Mouse (Mus musculus): ENCODE results near the gene Auts2. TPM values are rescaled to one million over a fixed set of nuclear protein-coding genes. Genes with fewer than 3 reads are reported as not detected.

The Auts2 gene
- polyA plus RNA-seq, 1 experiment from 2014 or later = 1.0 TPM

DNA sequence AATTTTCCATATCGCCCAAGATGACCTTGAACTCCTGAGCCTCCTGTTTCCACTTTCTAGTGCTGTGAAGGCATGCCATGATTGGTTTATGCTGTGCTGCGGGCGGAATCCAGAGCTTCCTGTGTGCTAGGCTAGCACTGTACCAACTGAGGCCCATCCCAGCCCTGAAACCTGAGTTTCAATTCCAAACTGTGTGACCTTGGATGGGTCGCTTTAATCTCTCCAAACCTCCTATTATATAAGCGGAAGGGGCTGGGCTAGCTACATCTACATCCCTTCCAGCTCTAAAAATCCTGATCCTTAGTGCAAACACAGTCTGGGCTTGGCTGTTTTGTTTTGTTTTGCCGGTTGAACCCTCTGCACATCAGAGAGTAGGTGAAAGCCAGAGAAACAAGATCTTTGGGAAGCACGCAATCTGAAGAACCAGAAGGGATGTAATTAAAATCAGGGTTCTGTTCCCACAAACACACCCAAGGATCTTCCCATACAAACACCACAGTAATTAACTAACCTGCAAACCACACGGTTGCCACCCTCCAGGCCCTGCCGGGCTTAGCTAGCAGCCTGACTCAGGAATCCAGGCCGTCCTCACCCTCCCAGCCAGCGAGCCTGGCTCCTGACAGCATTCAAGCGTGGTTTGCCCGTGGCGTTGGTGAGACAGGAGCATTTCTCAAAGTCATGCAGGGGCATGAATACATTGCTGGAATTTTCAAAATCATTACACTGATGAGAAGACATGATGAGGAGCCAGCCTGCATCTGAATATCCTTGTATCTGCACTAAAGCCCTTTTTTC is 985.4 kb downstream of the Auts2 start:
- no peak overlapping the region for H3K9ac ChIP-seq (replicated peaks)
- H3K4me3 ChIP-seq (ENCODE audit: low read depth, low read length) = no peak overlapping the region
- no peak for DNase-seq
- no peaks in the 10 kb centered on the region for H3K9me3 ChIP-seq (ENCODE audit: low read length)
- H3K4me2 ChIP-seq (ENCODE audit: low read depth, low read length) = no peak overlapping the region
- 70% methylated on average over 14 of the region's 14 CpGs for WGBS (ENCODE audit: insufficient replicate concordance)
- no peaks in the 10 kb centered on the region for H3K4me1 ChIP-seq (ENCODE audit: insufficient read depth)
- TF ChIP-seq CTCF (IDR thresholded peaks at IDR 0.05; ENCODE audit: low read depth) (no peak), EP300 (IDR thresholded peaks at IDR 0.05; ENCODE audit: low read depth) (no peak)
- H3K36me3 ChIP-seq (replicated peaks; ENCODE audit: insufficient read depth, low read length) = no peaks in the 10 kb centered on the region
- H3K27me3 ChIP-seq (ENCODE audit: insufficient read depth, low read length) = no peaks in the 10 kb centered on the region
- no peak overlapping the region for H3K27ac ChIP-seq (ENCODE audit: low read depth)
- no peak for ATAC-seq

DNA sequence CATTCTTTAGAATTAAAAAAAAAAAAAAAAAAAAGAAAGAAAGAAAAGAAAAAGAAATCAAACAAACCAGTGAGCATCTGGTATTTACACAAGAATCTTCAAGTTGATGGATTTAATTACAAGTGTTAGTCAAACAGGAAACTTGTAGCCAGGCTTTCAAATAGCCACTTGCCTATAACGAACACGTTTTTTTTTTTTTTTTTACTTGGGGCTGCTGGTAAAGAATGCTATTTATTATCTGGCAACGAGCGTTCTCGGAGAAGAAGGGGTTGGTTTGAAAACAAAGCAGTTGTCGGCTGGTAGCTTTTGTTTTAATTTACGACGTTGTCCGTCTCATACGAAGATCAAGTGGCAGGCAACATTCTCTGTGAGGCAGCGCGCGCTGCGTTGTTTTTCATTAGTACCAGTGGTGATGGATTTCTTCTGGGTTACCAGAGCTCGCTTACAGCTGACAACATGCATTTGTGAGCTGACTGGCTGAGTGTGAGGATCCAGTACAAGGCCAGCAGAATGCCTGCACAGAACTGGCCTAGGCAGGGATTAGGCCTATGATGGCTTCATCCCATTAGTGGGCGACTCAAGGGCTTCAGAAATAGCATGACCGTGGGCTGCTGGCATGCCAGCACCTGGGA is 994.1 kb downstream of the Auts2 start:
- Histone ChIP-seq H3K9me3 (ENCODE audit: low read length) (no peaks in the 10 kb centered on the region), H3K4me3 (ENCODE audit: low read depth, low read length) (no peak overlapping the region), H3K27me3 (ENCODE audit: insufficient read depth, low read length) (no peaks in the 10 kb centered on the region), H3K4me2 (ENCODE audit: low read depth, low read length) (no peak overlapping the region), H3K9ac (replicated peaks) (no peak overlapping the region), H3K4me1 (ENCODE audit: insufficient read depth) (no peaks in the 10 kb centered on the region), H3K36me3 (replicated peaks; ENCODE audit: insufficient read depth, low read length) (no peaks in the 10 kb centered on the region), H3K27ac (ENCODE audit: low read depth) (no peak overlapping the region)
- TF ChIP-seq CTCF (IDR thresholded peaks at IDR 0.05; ENCODE audit: low read depth) (no peak), EP300 (IDR thresholded peaks at IDR 0.05; ENCODE audit: low read depth) (no peak)
- no peak for ATAC-seq
- 52% methylated on average over 17 of the region's 17 CpGs for WGBS (ENCODE audit: insufficient replicate concordance)
- no peak for DNase-seq

DNA sequence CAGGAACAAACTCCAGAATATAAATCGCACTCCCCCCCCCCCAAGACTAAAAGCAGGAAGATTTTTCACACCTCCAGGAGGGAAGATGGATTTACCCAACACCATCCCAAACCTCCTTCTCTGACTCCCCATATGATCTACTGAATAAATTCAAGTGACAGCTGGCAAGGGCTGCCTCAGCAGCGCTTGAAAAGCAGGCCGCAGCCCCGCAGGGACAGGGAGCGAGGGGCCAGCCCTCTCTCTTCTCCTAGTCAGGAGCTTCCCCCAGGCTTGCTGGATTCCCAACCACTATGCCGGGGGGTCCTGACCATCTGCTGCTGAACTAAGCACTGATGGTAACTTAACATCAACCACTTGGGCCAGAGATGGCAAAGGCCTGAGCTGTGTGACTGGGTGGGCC is 995.2 kb downstream of the Auts2 start:
- H3K27ac ChIP-seq (ENCODE audit: low read depth) = no peak overlapping the region
- WGBS (ENCODE audit: insufficient replicate concordance) = 86% methylated on average over 6 of the region's 6 CpGs
- no peak for ATAC-seq

GRCm38 (mm10) chr5:131546414-131546813 is 996.7 kb downstream of the Auts2 start:
- ATAC-seq (no peak), DNase-seq (no peak)
- no peak overlapping the region for H3K9ac ChIP-seq (replicated peaks)
- TF ChIP-seq EP300 (IDR thresholded peaks at IDR 0.05; ENCODE audit: low read depth) = no peak
- TF ChIP-seq CTCF (IDR thresholded peaks at IDR 0.05; ENCODE audit: low read depth) = no peak
- H3K36me3 ChIP-seq (replicated peaks; ENCODE audit: insufficient read depth, low read length) = no peaks in the 10 kb centered on the region
- H3K9me3 ChIP-seq (ENCODE audit: low read length) = no peaks in the 10 kb centered on the region
- WGBS (ENCODE audit: insufficient replicate concordance) = 41% methylated on average over 1 of the region's 1 CpGs
- H3K4me2 ChIP-seq (ENCODE audit: low read depth, low read length) = no peak overlapping the region
- H3K4me1 ChIP-seq (ENCODE audit: insufficient read depth) = no peaks in the 10 kb centered on the region
- H3K27ac ChIP-seq (ENCODE audit: low read depth) = no peak overlapping the region
- no peak overlapping the region for H3K4me3 ChIP-seq (ENCODE audit: low read depth, low read length)
- no peaks in the 10 kb centered on the region for H3K27me3 ChIP-seq (ENCODE audit: insufficient read depth, low read length)

More for the DNA sequence above, 995.2 kb downstream of the Auts2 start:
- DNase-seq = no peak
- Histone ChIP-seq H3K36me3 (replicated peaks; ENCODE audit: insufficient read depth, low read length) (no peaks in the 10 kb centered on the region), H3K27me3 (ENCODE audit: insufficient read depth, low read length) (no peaks in the 10 kb centered on the region), H3K4me1 (ENCODE audit: insufficient read depth) (no peaks in the 10 kb centered on the region), H3K4me2 (ENCODE audit: low read depth, low read length) (no peak overlapping the region), H3K9me3 (ENCODE audit: low read length) (no peaks in the 10 kb centered on the region), H3K4me3 (ENCODE audit: low read depth, low read length) (no peak overlapping the region), H3K9ac (replicated peaks) (no peak overlapping the region)
- TF ChIP-seq CTCF (IDR thresholded peaks at IDR 0.05; ENCODE audit: low read depth) (no peak), EP300 (IDR thresholded peaks at IDR 0.05; ENCODE audit: low read depth) (no peak)

- Histone ChIP-seq H3K4me3 (ENCODE audit: low read depth, low read length) (no peak overlapping the region), H3K4me2 (ENCODE audit: low read depth, low read length) (no peak overlapping the region), H3K9ac (replicated peaks) (no peak overlapping the region), H3K36me3 (replicated peaks; ENCODE audit: insufficient read depth, low read length) (no peaks in the 10 kb centered on the region), H3K9me3 (ENCODE audit: low read length) (no peaks in the 10 kb centered on the region), H3K27me3 (ENCODE audit: insufficient read depth, low read length) (no peaks in the 10 kb centered on the region), H3K27ac (ENCODE audit: low read depth) (no peak overlapping the region), H3K4me1 (ENCODE audit: insufficient read depth) (no peaks in the 10 kb centered on the region)
- ATAC-seq (no peak), DNase-seq (no peak)
- no peak for TF ChIP-seq EP300 (IDR thresholded peaks at IDR 0.05; ENCODE audit: low read depth)
- TF ChIP-seq CTCF (IDR thresholded peaks at IDR 0.05; ENCODE audit: low read depth) = no peak
- 84% methylated on average over 7 of the region's 7 CpGs for WGBS (ENCODE audit: insufficient replicate concordance)
Measured at GRCm38 (mm10) chr5:131544381-131544780, 998.8 kb downstream of the Auts2 start.

GRCm38 (mm10) chr5:131538311-131538915 is 1004.7 kb downstream of the Auts2 start:
- Histone ChIP-seq H3K9ac (replicated peaks) (peak overlapping the region; percentile 61), H3K9me3 (ENCODE audit: low read length) (no peaks in the 10 kb centered on the region), H3K36me3 (replicated peaks; ENCODE audit: insufficient read depth, low read length) (no peaks in the 10 kb centered on the region), H3K4me3 (ENCODE audit: low read depth, low read length) (peak overlapping the region; percentile 52), H3K27me3 (ENCODE audit: insufficient read depth, low read length) (peaks cover 24% of the 10 kb centered on the region), H3K4me1 (ENCODE audit: insufficient read depth) (no peaks in the 10 kb centered on the region), H3K4me2 (ENCODE audit: low read depth, low read length) (peak overlapping the region; percentile 79), H3K27ac (ENCODE audit: low read depth) (0 out of 2 replicates have a peak overlapping the region, but pooled peaks have one; percentile 16)
- ATAC-seq = peak; percentile 83
- no peak for TF ChIP-seq EP300 (IDR thresholded peaks at IDR 0.05; ENCODE audit: low read depth)
- TF ChIP-seq CTCF (IDR thresholded peaks at IDR 0.05; ENCODE audit: low read depth) = peak; percentile 41
- peak; percentile 76 for DNase-seq
- 1% methylated on average over 42 of the region's 68 CpGs for WGBS (ENCODE audit: insufficient replicate concordance)
